Mouse (Mus musculus): ENCODE measurements at regions not wholly inside any gene's neighbourhood (a gene's known extent, or its start where the extent isn't known, plus 50 kb on each side); places are given as distances from the start of the nearest gene placed in this dataset.
A peak's percentile ranks its signal among the peaks of the same experiment; 100 is the strongest.

GRCm38 (mm10) chr8:59499618-59500017, 587.2 kb upstream of the Galntl6 start:
- no peak for DNase-seq

- DNase-seq, result no peak
Measured at GRCm38 (mm10) chr8:59491392-59491791, 579.0 kb upstream of the Galntl6 start.

- DNase-seq, result peak; percentile 3
Measured at GRCm38 (mm10) chr8:59478257-59478656, 565.8 kb upstream of the Galntl6 start.

DNA sequence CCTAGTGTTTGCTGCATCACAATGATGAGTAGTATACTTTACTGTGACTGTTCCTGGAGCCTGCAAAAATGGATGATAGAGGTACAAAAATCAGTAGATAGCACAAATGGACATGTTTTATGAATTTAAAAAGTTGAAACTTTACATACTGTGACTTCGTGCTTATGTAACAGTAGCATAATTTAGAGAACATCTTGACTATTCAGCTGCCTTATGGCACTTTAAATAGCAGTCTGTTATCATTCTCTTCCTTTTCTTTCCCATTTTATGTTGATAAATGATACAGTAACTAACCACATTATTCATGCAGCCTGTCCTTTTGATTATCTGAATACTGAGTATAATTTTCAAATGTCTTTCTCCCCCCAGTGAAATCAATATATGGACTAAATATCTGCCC, 561.8 kb upstream of the Galntl6 start:
- no peak for DNase-seq

DNA sequence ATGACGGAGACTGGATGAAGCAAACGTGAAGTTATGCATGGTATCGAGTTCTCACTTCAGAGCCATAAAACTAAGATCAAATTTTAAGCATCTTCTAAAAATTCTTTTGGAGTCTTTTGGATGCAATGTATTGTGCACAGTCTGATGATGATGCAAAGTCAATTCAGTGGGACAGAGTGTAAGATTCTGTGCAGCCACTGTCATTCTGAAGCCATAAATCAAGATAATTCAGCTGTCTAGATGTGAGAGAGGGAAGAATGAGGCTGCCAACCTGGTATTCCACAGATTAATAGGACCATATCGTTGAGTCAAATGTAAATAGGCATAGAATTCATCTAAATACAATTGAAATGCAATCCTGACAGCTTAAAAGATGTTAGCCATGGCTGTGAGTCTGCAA, 536.2 kb upstream of the Galntl6 start:
- DNase-seq, result no peak

- peak; percentile 40 for DNase-seq
Measured at GRCm38 (mm10) chr8:59403659-59404058, 491.2 kb upstream of the Galntl6 start.

- DNase-seq, result no peak
Measured at GRCm38 (mm10) chr8:59389706-59390105, 477.3 kb upstream of the Galntl6 start.

- no peak for DNase-seq
Measured at GRCm38 (mm10) chr8:59384711-59385110, 472.3 kb upstream of the Galntl6 start.

GRCm38 (mm10) chr8:59352983-59353382, 440.5 kb upstream of the Galntl6 start:
- DNase-seq, result peak; percentile 18

DNA sequence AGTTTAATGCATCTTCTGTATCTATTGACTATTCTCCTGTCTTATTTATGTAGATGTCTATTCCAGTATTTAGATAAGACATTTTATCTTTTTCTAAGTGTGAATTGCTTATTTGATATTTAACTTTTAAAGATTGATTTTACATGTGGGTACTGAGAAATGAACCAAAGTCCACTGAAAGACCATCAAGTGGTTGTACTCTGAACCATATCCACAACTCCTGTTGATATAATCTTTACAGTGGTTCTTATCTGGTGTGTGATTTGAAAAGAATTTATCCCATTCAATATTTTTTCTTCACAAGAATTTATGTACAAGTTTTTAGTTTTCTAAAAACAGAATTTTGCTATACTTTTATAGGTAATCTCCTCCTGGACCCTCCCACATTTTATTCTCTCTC, 422.6 kb upstream of the Galntl6 start:
- no peak for DNase-seq
